Comparison of ENCODE assay signal across 51 mouse cellular contexts in the genomic region with DNA sequence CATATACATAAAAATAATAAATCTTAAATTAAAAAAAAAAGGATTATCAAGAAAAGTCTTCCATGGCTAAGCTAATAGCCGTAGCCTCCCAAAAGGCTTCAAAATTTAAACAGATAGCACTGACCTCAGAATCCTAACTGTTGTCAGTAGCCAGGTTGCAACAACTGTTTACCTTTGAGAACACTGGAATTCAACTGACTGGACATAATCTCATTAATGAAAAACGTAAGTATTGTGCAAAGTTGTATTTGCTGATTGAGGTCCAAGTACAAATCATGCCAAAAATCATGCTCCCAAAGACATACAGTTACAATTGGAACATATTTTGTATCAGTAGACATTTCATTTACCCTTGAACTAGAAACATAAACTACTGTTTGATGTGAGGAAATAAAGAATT. TPM values are rescaled to one million over a fixed set of nuclear protein-coding genes. Genes with fewer than 3 reads are reported as not detected.
"Had no signal": no experiment of that assay in that cellular context is flagged by ENCODE, and none has a peak within 500 bp of the region (broad histone marks: within the 10 kb centered on the region; RNA-seq: fewer than 3 reads in every experiment).

No protein-coding gene starts in this region.

- H3K27ac ChIP-seq: heart, adult 2 months; heart, embryonic 10.5 days; heart, embryonic 13.5 days; heart, embryonic 15.5 days; hindbrain, embryonic 10.5 days; hindbrain, embryonic 12.5 days; hindbrain, embryonic 13.5 days; hindbrain, embryonic 14.5 days; hindbrain, embryonic 15.5 days; hindbrain, postnatal 0 days; intestine, embryonic 15.5 days; kidney, embryonic 15.5 days; kidney, postnatal 0 days; layer of hippocampus, adult 2 months had no signal

- H3K27me3 ChIP-seq: heart, embryonic 12.5 days; heart, embryonic 13.5 days; heart, embryonic 15.5 days; hindbrain, embryonic 12.5 days; hindbrain, embryonic 13.5 days; hindbrain, embryonic 15.5 days; intestine, embryonic 15.5 days; kidney, embryonic 15.5 days had no signal

- H3K4me2 ChIP-seq: heart, embryonic 11.5 days; heart, embryonic 12.5 days; heart, embryonic 13.5 days; heart, embryonic 15.5 days; hindbrain, embryonic 12.5 days; hindbrain, embryonic 13.5 days; hindbrain, embryonic 14.5 days; hindbrain, embryonic 15.5 days; intestine, embryonic 15.5 days; kidney, embryonic 15.5 days had no signal

- H3K36me3 ChIP-seq: heart, embryonic 10.5 days; heart, embryonic 12.5 days; heart, embryonic 13.5 days; heart, embryonic 15.5 days; hindbrain, embryonic 10.5 days; hindbrain, embryonic 12.5 days; hindbrain, embryonic 13.5 days; hindbrain, embryonic 15.5 days; intestine, embryonic 15.5 days; kidney, embryonic 15.5 days had no signal

- H3K9ac ChIP-seq: heart, embryonic 12.5 days; heart, embryonic 13.5 days; heart, embryonic 15.5 days; hindbrain, embryonic 12.5 days; hindbrain, embryonic 13.5 days; hindbrain, embryonic 14.5 days; hindbrain, embryonic 15.5 days; intestine, embryonic 15.5 days; kidney, embryonic 15.5 days had no signal

- ATAC-seq: hindbrain, embryonic 16.5 days; hindbrain, postnatal 0 days; inflammation-experienced regulatory T-cells, adult 6 months; intestine, embryonic 15.5 days; intestine, embryonic 16.5 days; intestine, postnatal 0 days had no signal

- DNase-seq: heart, adult 2 months; heart, postnatal 10 days; heart, postnatal 14 days; heart, postnatal 36 days; heart, postnatal 4 days; kidney, adult 11 months; kidney, adult 18-20 months; kidney, adult 2 months; kidney, adult 8-10 months; kidney, adult 9 months; kidney, postnatal 10 days; kidney, postnatal 14 days; kidney, postnatal 25 days; kidney, postnatal 36 days; kidney, postnatal 4 days; layer of hippocampus, adult 9-11 months had no signal

- H3K4me3 ChIP-seq: heart, adult 2 months; heart, embryonic 10.5 days; heart, embryonic 12.5 days; heart, embryonic 13.5 days; heart, embryonic 15.5 days; hindbrain, embryonic 10.5 days; hindbrain, embryonic 12.5 days; hindbrain, embryonic 13.5 days; hindbrain, embryonic 15.5 days; intestine, embryonic 15.5 days; kidney, embryonic 15.5 days; layer of hippocampus, adult 2 months had no signal

- H3K4me1 ChIP-seq: heart, embryonic 10.5 days; heart, embryonic 12.5 days; heart, embryonic 13.5 days; heart, embryonic 15.5 days; hindbrain, embryonic 10.5 days; hindbrain, embryonic 12.5 days; hindbrain, embryonic 13.5 days; hindbrain, embryonic 15.5 days; intestine, embryonic 15.5 days; kidney, embryonic 15.5 days had no signal

- H3K9me3 ChIP-seq: heart, embryonic 10.5 days; heart, embryonic 12.5 days; heart, embryonic 13.5 days; heart, embryonic 15.5 days; hindbrain, embryonic 10.5 days; hindbrain, embryonic 12.5 days; hindbrain, embryonic 13.5 days; hindbrain, embryonic 15.5 days; intestine, embryonic 15.5 days; kidney, embryonic 15.5 days had no signal

RNA-seq across cellular contexts. Expression of a gene that starts 0.8 kb away (rescaled TPM):
- total RNA-seq: heart, adult 2 months; heart, adult 8-10 months; heart, postnatal 10 days; heart, postnatal 14 days; heart, postnatal 25 days; heart, postnatal 36 days; heart, postnatal 4 days; hematopoietic stem cell, adult 5-6 weeks; hindbrain, postnatal 0 days; layer of hippocampus, adult 18-20 months; layer of hippocampus, adult 2 months; layer of hippocampus, adult 8-10 months; layer of hippocampus, postnatal 10 days; layer of hippocampus, postnatal 14 days; layer of hippocampus, postnatal 25 days had no signal
- polyA plus RNA-seq: heart, adult 2 months; heart, embryonic 10.5 days; heart, embryonic 11.5 days; heart, embryonic 12.5 days; heart, embryonic 13.5 days; heart, embryonic 14.5 days; heart, embryonic 15.5 days; heart, embryonic 16.5 days; heart, postnatal 0 days; hindbrain, embryonic 10.5 days; hindbrain, embryonic 11.5 days; hindbrain, embryonic 12.5 days; hindbrain, embryonic 13.5 days; hindbrain, embryonic 14.5 days; hindbrain, embryonic 15.5 days; hindbrain, embryonic 16.5 days; hindbrain, postnatal 0 days; inflammation-experienced regulatory T-cells, adult 6 months; intestine, embryonic 14.5 days; intestine, embryonic 15.5 days; intestine, embryonic 16.5 days; intestine, postnatal 0 days; kidney, embryonic 14.5 days; kidney, embryonic 15.5 days; kidney, embryonic 16.5 days; kidney, postnatal 0 days had no signal

RNA-seq across cellular contexts. Expression of a gene that starts 34.0 kb away (rescaled TPM):
- total RNA-seq: heart, adult 2 months; heart, adult 8-10 months; heart, postnatal 10 days; heart, postnatal 14 days; heart, postnatal 25 days; heart, postnatal 36 days; heart, postnatal 4 days; hematopoietic stem cell, adult 5-6 weeks; hindbrain, postnatal 0 days; layer of hippocampus, adult 18-20 months; layer of hippocampus, adult 2 months; layer of hippocampus, adult 8-10 months; layer of hippocampus, postnatal 10 days; layer of hippocampus, postnatal 14 days; layer of hippocampus, postnatal 25 days had no signal
- polyA plus RNA-seq: heart, adult 2 months; heart, embryonic 10.5 days; heart, embryonic 11.5 days; heart, embryonic 12.5 days; heart, embryonic 13.5 days; heart, embryonic 14.5 days; heart, embryonic 15.5 days; heart, embryonic 16.5 days; heart, postnatal 0 days; hindbrain, embryonic 10.5 days; hindbrain, embryonic 11.5 days; hindbrain, embryonic 12.5 days; hindbrain, embryonic 13.5 days; hindbrain, embryonic 14.5 days; hindbrain, embryonic 15.5 days; hindbrain, embryonic 16.5 days; hindbrain, postnatal 0 days; inflammation-experienced regulatory T-cells, adult 6 months; intestine, embryonic 14.5 days; intestine, embryonic 15.5 days; intestine, embryonic 16.5 days; kidney, adult 2 months; kidney, embryonic 14.5 days; kidney, embryonic 15.5 days; kidney, embryonic 16.5 days; kidney, postnatal 0 days; large intestine, adult 2 months had no signal
